In genomic region chr2:114853715-114854530, GRCm38 (mm10) we compare ENCODE assay signal across 8 mouse cellular contexts.
A peak's percentile ranks its signal among the peaks of the same experiment; 100 is the strongest.
DNase-seq lines count a peak whose midpoint lies in the region; ATAC-seq and TF ChIP-seq lines count a peak whose summit lies in the region.

No protein-coding gene starts in this region.

- DNase-seq in 3134 (ENCODE audit: extremely low read depth, insufficient read length, low spot score), result peak; percentile 1
- DNase-seq in adrenal gland, postnatal 10 days, result peak; percentile 86
- DNase-seq in embryo, embryonic 9.5 days (ENCODE audit: extremely low spot score), result peak; percentile 86
- peak; percentile 6 to 18 for DNase-seq in heart, adult 9 months (ENCODE audit: low spot score in 2 of 2)
- DNase-seq in limb, embryonic 14.5 days (ENCODE audit: low spot score), result peak; percentile 88
- peak; percentile 52 for DNase-seq in thymus, postnatal 4 days

- no peak for TF ChIP-seq POLR2A in limb, embryonic 14.5 days (IDR thresholded peaks at IDR 0.05; ENCODE audit: borderline replicate concordance, extremely low read depth, insufficient read depth, insufficient read length)

- H3K4me3 ChIP-seq in kidney, embryonic 15.5 days (replicated peaks), result no peak overlapping the region
- no peak overlapping the region for H3K4me3 ChIP-seq in limb, embryonic 14.5 days (replicated peaks; ENCODE audit: low read length)
- H3K4me3 ChIP-seq in neural tube, embryonic 13.5 days, result no peak overlapping the region

- H3K9me3 ChIP-seq in kidney, embryonic 15.5 days (replicated peaks), result no peaks in the 10 kb centered on the region
- no peaks in the 10 kb centered on the region for H3K9me3 ChIP-seq in limb, embryonic 14.5 days (ENCODE audit: control insufficient read depth, low read length)
- H3K9me3 ChIP-seq in neural tube, embryonic 13.5 days, result no peaks in the 10 kb centered on the region

- peak overlapping the region; percentile 37 for H3K4me2 ChIP-seq in kidney, embryonic 15.5 days
- H3K4me2 ChIP-seq in limb, embryonic 14.5 days (replicated peaks; ENCODE audit: low read depth, low read length, severe bottlenecking), result no peak overlapping the region
- no peak overlapping the region for H3K4me2 ChIP-seq in neural tube, embryonic 13.5 days

- no peaks in the 10 kb centered on the region for H3K27me3 ChIP-seq in kidney, embryonic 15.5 days
- peaks cover 9% of the 10 kb centered on the region for H3K27me3 ChIP-seq in limb, embryonic 14.5 days (ENCODE audit: control insufficient read depth, insufficient read depth, low read length)
- no peaks in the 10 kb centered on the region for H3K27me3 ChIP-seq in neural tube, embryonic 13.5 days

- peak; percentile 87 for ATAC-seq in kidney, embryonic 15.5 days (replicated peaks; ENCODE audit: low FRiP score)
- ATAC-seq in limb, embryonic 14.5 days (ENCODE audit: low FRiP score, low read depth), result peak; percentile 79
- peak; percentile 86 for ATAC-seq in neural tube, embryonic 13.5 days (ENCODE audit: low read depth)

- no peaks in the 10 kb centered on the region for H3K36me3 ChIP-seq in kidney, embryonic 15.5 days
- no peaks in the 10 kb centered on the region for H3K36me3 ChIP-seq in limb, embryonic 14.5 days (ENCODE audit: control insufficient read depth, insufficient read depth, low read length)
- H3K36me3 ChIP-seq in neural tube, embryonic 13.5 days, result no peaks in the 10 kb centered on the region

- 39% methylated on average over 13 of the region's 13 CpGs for WGBS in kidney, embryonic 15.5 days
- 28% methylated on average over 13 of the region's 13 CpGs for WGBS in limb, embryonic 14.5 days
- WGBS in neural tube, embryonic 13.5 days, result 44% methylated on average over 13 of the region's 13 CpGs

- H3K4me1 ChIP-seq in kidney, embryonic 15.5 days, result 0 out of 2 replicates have a peak, but pooled peaks cover 3% of the 10 kb centered on the region
- H3K4me1 ChIP-seq in limb, embryonic 14.5 days (ENCODE audit: control insufficient read depth, insufficient read depth, low read length), result no peaks in the 10 kb centered on the region
- H3K4me1 ChIP-seq in neural tube, embryonic 13.5 days (replicated peaks), result no peaks in the 10 kb centered on the region; the same call in 1 of the 2 replicates

- no peak overlapping the region for H3K9ac ChIP-seq in kidney, embryonic 15.5 days
- no peak overlapping the region for H3K9ac ChIP-seq in limb, embryonic 14.5 days (ENCODE audit: low read depth, low read length, severe bottlenecking)
- H3K9ac ChIP-seq in neural tube, embryonic 13.5 days, result no peak overlapping the region

- H3K27ac ChIP-seq in kidney, embryonic 15.5 days, result no peak overlapping the region
- no peak overlapping the region for H3K27ac ChIP-seq in limb, embryonic 14.5 days (replicated peaks; ENCODE audit: low read depth, low read length)
- no peak overlapping the region for H3K27ac ChIP-seq in neural tube, embryonic 13.5 days (replicated peaks)

Comparison
In these comparisons a context has a peak if more than half of its experiments do, and no peak if none do; other contexts are left out.
1. DNase-seq: peak in every context shown above with its lines; median percentile 88 in limb, embryonic 14.5 days; 86 in adrenal gland, postnatal 10 days; 86 in embryo, embryonic 9.5 days; 52 in thymus, postnatal 4 days; 12 in heart, adult 9 months; 1 in 3134.